Mouse (Mus musculus) olfactory bulb, adult 2 months (tissue): ENCODE data around the gene B4galt5. TPM values are rescaled to one million over a fixed set of nuclear protein-coding genes. Genes with fewer than 3 reads are reported as not detected.

ENCODE experiments used
- H3K27ac ChIP-seq: fragments of 200-500 bp; 2 replicates; pipeline ENCODE4 v1.5.1; 2012; ENCODE audit warnings: low read depth, low read length; ENCODE audit not compliant: insufficient read depth
- H3K4me1 ChIP-seq: fragments of 200-500 bp; 2 replicates; pipeline ENCODE4 v1.6.1; 2012; ENCODE audit warnings: low read length; ENCODE audit not compliant: control insufficient read depth, insufficient read depth
- H3K4me3 ChIP-seq: fragments of 200-500 bp; 2 replicates; pipeline ENCODE4 v1.5.1; 2012; ENCODE audit warnings: mild to moderate bottlenecking, low read depth, low read length, moderate library complexity; ENCODE audit not compliant: insufficient read depth
- CTCF ChIP-seq: fragments of 200-500 bp; IDR thresholded peaks from 2 replicates; pipeline ENCODE4 v1.5.1; 2012; ENCODE audit warnings: low read depth, mild to moderate bottlenecking, low read length, moderate library complexity; ENCODE audit not compliant: insufficient read depth
- POLR2A ChIP-seq: fragments of 200-500 bp; IDR thresholded peaks from 2 replicates; pipeline ENCODE4 v1.6.1; 2012; ENCODE audit warnings: mild to moderate bottlenecking, low read depth, low read length, moderate library complexity; ENCODE audit not compliant: insufficient read depth
- WGBS: fragments of 180-500 bp; shearing (Covaris S2); methylation state at CpG from one replicate; pipeline ENCODE4 v1.1.7; 2018; 5-methylcytosine and 5-hydroxymethylcytosine counted together
- polyA plus RNA-seq: library from polyadenylated mRNA; stranded (reverse); fragments of >200 nt; gene quantifications from 2 replicates; pipeline ENCODE4 v1.2.4, GENCODE M21; 2012; ENCODE audit warnings: low replicate concordance; ENCODE audit not compliant: missing spikeins, insufficient read depth, insufficient read length

Gene B4galt5
- polyA plus RNA-seq, 1 experiment: not detected

GRCm38 (mm10) chr2:167313501-167314326 is 35.3 kb downstream of the B4galt5 start:
- Histone ChIP-seq H3K4me3 (no peak overlapping the region), H3K27ac (no peak overlapping the region), H3K4me1 (peaks cover 48% of the 10 kb centered on the region)
- no peak for TF ChIP-seq CTCF
- no peak for TF ChIP-seq POLR2A
- 49% methylated on average over 13 of the region's 13 CpGs for WGBS

DNA sequence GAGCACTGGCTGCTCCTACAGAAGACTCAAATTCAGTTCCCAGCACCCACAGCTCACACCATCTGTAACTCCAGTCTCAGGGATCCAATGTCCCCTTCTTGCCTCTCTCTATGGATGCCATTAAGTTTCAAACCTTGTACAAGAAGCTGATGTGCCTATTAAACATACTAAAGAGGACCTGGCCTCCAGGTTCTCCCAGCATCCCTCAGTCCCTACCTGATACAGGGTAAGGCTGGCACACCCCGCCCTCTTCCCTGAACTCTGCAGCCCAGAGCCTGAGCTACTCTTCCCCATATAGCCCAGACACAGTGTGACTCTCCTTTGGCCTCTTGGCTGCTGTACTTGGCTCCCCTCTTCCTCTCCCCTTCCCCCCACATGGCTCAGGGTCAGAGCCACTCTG is 38.9 kb downstream of the B4galt5 start:
- WGBS: 100% methylated on average over 1 of the region's 1 CpGs
- TF ChIP-seq POLR2A (no peak), CTCF (no peak)
- H3K27ac ChIP-seq: no peak overlapping the region
- no peak overlapping the region for H3K4me3 ChIP-seq
- H3K4me1 ChIP-seq: peaks cover 40% of the 10 kb centered on the region

DNA sequence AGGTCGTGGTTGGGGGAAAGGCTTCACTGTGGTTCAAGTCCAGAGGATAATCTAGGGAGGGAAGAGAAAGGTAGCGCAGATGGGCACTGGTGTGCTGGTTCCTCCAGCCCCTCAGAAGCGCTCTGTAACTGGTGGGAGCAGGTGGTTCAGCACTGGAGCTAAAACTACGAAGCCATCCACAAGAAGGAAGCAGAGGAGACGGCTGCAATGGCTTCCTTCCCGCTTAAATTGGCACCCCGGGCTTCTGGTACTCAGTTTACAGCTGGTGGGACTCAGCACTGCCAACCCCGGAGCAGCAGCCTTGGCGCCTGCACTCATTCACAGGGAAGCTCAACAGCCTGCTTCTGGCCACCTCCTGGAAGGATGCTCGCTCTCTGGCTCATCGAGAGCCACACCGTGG is 39.7 kb downstream of the B4galt5 start:
- H3K27ac ChIP-seq: no peak overlapping the region
- peaks cover 34% of the 10 kb centered on the region for H3K4me1 ChIP-seq
- TF ChIP-seq CTCF (no peak), POLR2A (no peak)
- 56% methylated on average over 12 of the region's 12 CpGs for WGBS
- H3K4me3 ChIP-seq: no peak overlapping the region

DNA sequence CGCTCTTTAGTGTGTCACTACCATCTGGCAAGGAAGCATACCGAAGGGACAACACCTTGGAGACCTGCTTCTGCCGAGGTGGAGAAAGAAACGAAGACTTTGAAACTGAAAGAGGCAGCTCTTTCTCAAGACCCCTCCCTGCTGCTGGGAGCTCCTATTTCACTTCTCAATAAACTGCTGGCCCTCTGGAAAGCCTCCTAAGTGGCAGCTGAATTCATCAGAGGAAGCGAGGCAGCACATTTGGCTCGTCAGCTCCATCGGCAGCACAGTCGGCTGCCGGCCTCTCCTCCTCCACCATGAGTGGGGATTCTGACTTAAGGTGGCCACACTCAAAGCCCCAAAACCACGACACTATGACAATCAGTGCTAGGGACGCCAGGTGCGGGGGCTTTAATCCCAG is 41.3 kb downstream of the B4galt5 start:
- H3K27ac ChIP-seq: no peak overlapping the region
- peaks cover 20% of the 10 kb centered on the region for H3K4me1 ChIP-seq
- TF ChIP-seq CTCF (no peak), POLR2A (no peak)
- 62% methylated on average over 12 of the region's 12 CpGs for WGBS
- no peak overlapping the region for H3K4me3 ChIP-seq

DNA sequence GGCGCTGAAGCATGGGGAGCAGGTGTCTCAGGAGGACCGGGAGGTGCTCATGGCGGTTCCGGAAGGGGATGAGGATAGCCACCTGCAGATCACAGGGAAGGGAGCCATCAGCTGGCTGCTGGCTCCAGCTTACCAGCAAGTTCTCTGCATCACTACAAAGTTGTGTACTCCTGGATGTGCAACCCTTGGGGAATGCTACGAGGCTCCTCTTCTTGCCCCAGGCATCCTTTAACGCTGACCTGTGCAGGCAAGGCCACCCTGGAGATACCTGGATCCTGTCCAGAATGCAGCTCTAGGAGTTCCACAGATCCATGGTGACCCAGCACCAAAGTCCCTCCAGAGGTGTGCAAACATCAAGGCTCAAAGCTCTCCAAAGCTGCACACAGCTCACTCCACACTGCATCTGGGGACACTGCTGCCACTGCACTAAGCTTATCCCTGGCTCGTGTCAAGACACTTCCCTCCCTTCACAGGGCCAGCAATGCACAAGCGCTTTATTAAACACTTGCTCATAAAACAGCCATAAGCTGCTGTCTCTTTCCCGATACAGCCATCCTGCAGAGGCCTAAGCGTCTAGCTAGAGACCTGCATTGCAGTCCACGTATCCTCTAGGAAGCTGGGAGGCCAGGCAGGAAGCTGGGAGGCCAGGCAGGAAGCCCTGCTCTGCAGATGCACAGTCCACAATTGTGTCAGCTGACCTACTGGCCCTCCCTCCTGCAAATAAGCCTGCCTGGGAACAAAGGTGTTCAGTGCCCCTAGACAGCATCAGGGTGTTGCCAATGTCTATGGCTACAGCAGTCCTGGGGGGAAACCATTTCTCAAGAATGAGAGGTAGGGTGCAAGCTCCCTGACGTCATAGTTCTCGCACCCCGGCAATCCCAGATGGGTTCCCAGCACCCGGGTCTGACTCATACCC is 42.1 kb downstream of the B4galt5 start:
- H3K4me1 ChIP-seq: peaks cover 17% of the 10 kb centered on the region; the same call in 1 of the 2 replicates
- 81% methylated on average over 15 of the region's 15 CpGs for WGBS
- H3K4me3 ChIP-seq: no peak overlapping the region
- TF ChIP-seq CTCF (no peak), POLR2A (no peak)
- no peak overlapping the region for H3K27ac ChIP-seq

DNA sequence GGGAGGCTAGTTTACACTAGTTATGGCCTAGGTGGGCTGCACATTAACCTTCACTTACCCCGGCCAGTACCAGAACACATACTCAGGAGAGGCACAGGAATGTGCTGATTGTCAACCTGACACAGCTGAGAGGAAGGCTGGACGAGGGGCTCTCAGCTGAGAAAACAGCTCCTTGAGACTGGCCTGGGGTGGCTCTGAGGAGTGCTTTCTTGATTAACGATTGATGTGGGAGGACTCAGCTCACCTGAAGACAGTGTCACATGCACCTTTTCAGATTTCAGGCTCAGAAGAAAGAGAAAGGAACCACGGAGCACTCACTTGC is 42.7 kb downstream of the B4galt5 start:
- TF ChIP-seq CTCF (no peak), POLR2A (no peak)
- peaks cover 17% of the 10 kb centered on the region; the same call in 1 of the 2 replicates for H3K4me1 ChIP-seq
- 93% methylated on average over 4 of the region's 4 CpGs for WGBS
- H3K27ac ChIP-seq: no peak overlapping the region
- H3K4me3 ChIP-seq: no peak overlapping the region

DNA sequence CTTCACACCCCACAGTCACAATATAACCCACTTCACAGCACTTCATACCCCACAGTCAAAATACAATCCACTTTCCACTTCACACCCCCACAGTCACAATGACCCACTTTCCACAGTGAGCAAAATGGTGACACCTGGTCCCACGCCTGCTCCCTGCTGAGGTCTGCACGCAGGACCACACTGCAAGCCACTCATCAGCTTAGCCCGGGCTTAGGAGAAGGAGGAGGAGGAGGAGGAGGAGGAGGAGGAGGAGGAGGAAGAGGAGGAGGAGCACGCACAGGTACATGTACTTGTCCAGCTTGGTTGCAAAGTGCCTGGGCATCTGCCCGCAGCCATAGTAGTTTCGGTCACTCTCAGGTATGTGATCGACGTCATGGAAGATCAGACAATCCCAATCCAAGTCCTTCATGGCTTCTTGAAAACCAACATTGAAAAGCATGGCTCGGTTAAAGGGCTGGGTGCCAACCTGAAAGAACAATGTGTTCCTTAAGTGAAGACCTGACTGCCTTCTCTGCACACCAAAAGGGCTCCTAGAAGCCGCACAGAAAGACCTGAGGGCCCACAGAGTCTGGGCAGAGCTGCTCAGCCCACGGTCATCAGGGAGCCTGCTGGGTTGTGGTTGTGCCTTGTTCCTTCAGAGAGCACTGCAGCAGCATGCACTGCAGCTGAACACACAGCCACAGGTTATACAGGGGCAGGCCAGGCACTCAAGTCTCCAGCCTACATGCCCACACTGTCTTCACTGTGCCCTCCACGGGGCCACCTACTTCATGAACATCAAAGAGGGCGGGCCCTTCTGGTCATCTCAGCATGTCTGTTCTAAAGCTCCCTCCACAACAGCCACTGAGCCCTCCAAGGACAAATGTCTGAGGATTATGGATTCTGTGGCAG is 43.4 kb downstream of the B4galt5 start:
- Histone ChIP-seq H3K4me3 (no peak overlapping the region), H3K27ac (no peak overlapping the region), H3K4me1 (peaks cover 17% of the 10 kb centered on the region; the same call in 1 of the 2 replicates)
- WGBS: 91% methylated on average over 12 of the region's 13 CpGs
- TF ChIP-seq CTCF (no peak), POLR2A (no peak)

DNA sequence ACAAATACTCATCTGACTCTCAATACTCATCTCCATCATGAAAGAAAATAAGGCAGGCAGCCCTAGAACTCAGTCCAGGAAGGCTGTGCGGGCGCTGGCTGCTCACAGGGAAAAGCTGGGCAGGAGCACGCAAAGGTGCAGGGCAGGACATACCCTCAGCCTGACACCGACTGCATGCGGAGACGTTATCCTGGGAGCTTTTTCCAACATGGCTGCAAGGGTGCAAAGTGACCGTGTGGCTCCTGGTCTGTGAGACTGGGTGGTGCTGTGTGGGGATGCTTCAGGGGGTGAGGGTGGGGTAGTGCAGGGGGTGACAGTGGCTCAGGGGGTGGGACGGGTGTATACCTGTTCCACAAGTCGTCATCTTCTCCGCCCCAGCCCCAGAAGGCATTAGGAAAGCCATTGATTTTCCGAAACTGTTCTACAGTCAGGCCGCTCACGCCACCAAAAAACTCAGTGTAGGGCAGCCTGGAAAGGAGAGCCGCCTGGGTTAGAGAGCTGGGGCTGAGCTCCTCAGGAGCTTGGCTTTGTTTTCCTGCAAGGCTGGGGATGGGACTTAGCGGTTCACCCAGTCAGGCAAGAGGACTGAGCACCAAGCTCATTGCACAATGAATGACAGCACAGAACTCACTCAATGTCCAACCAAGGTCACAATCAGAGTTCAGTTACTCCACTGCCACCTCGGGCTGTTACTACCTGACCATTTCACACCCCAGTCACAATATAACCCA is 44.2 kb downstream of the B4galt5 start:
- H3K27ac ChIP-seq: no peak overlapping the region
- WGBS: 92% methylated on average over 16 of the region's 16 CpGs
- TF ChIP-seq POLR2A: no peak
- no peak overlapping the region for H3K4me3 ChIP-seq
- H3K4me1 ChIP-seq: peaks cover 23% of the 10 kb centered on the region
